Mouse (Mus musculus): Measurements from ENCODE around the gene Slc25a23. TPM values are rescaled to one million over a fixed set of nuclear protein-coding genes. Genes with fewer than 3 reads are reported as not detected.
A peak's percentile ranks its signal among the peaks of the same experiment; 100 is the strongest.

The Slc25a23 gene
- 14.7 and 18.3 TPM in 2 replicates for polyA plus RNA-seq (2015; fragmentation: Nextera tagmentation; extraction: Ambion mirVana)

DNA sequence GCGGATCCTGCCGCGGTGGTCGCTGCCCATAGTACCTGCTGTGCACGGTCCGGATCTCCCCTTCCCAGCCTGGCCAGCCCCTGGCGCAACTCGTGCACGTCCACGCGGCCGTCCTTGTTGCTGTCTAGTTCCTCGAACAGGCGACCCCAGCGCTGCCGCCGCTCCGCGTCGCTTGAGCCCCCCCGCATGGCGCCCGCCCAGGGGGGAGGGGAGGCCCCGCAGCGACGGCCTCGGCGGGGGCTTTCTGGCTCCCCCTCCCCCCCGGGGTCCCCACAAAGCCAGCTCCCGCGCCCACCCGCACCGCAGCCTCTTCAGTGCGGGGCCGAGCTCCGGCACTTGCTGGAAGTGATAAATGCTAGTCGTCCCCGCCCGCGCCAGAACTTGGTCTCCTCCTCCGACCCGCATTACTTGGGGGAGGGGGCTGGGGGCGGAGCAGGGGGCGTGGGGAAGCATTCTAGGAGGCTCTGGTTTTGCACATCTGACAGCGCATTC is at the start of gene Slc25a23:
Gene Slc25a23, minus strand, starts transcription at position 378 of the 492 bp plus-strand sequence.
- peak; percentile 74 for ATAC-seq (replicated peaks; ENCODE audit: insufficient number of reproducible peaks, insufficient read depth, low FRiP score, low read depth)
- WGBS: under 1% methylated on average over 31 of the region's 45 CpGs

DNA sequence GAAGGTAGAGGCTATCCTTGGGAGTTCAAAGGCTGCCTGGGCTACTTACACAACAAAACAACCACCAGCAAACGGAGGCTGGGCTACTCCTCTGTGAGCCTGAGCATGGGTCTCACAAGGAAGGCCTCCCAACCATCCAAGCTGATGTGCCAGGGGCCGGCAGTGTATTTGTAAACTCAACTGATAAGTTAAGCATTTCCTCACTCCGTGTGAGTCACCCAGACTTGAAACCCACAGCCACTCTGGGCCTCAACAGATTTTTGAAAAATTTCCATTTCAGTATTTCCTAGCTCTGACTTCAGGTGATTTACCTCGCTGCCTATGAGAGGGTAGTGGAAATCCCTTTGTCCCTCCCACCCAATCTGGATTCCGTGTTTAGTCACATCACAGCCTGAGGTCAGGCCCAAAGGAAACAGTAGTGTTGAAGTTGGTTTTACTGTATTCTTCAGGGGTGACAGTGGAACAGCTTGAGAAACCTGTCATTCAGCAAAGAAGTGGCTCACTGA is 49.1 kb upstream of the Slc25a23 start:
- ATAC-seq (replicated peaks; ENCODE audit: insufficient number of reproducible peaks, insufficient read depth, low FRiP score, low read depth): no peak
- Histone ChIP-seq H3K27ac (no peak overlapping the region), H3K9me3 (replicated peaks) (no peaks in the 10 kb centered on the region), H3K4me2 (no peak overlapping the region), H3K4me3 (no peak overlapping the region), H3K27me3 (no peaks in the 10 kb centered on the region), H3K4me1 (replicated peaks) (peaks cover 16% of the 10 kb centered on the region), H3K9ac (no peak overlapping the region), H3K36me3 (no peaks in the 10 kb centered on the region)
- 38% methylated on average over 5 of the region's 5 CpGs for WGBS

More for the DNA sequence above, at the start of gene Slc25a23:
- Histone ChIP-seq H3K36me3 (peaks cover 15% of the 10 kb centered on the region; the same call in 1 of the 2 replicates), H3K4me3 (peak within 1 kb of the TSS; percentile 96), H3K4me1 (replicated peaks) (peaks cover 36% of the 10 kb centered on the region), H3K9ac (peak within 1 kb of the TSS; percentile 90), H3K27me3 (peaks cover 33% of the 10 kb centered on the region), H3K9me3 (replicated peaks) (no peaks in the 10 kb centered on the region), H3K4me2 (peak within 1 kb of the TSS; percentile 80), H3K27ac (peak within 1 kb of the TSS; percentile 89)

DNA sequence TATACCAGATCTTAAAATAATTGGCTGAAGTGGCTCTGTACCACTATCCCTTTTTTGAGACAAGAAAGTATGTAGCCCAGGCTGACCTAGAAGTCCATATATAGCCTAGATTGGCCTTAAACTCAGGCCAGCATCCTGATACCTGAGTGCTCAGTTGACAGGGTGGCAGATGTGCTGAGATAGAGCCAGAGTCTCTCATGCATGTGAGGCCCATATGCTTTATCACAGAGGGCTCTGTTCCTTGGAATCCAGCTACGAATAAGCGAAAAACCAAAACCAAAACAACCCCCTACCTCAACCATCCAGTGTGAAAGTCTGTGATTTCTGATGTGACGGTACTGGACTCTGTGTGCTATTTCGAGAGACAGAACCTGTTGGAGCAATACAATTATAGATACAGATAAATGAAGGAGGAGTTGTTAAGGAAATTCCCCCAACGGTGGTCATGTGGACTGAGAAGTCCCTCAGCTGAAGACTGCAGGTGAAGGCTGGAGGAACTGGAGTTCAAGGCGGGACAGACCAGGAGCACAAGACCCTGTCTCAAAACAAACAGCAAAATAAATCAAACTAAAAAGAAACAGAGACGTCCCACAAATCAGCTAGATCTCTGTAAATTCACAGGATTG is 48.5 kb upstream of the Slc25a23 start:
- no peaks in the 10 kb centered on the region for H3K27me3 ChIP-seq
- 77% methylated on average over 7 of the region's 7 CpGs for WGBS
- no peak for ATAC-seq (replicated peaks; ENCODE audit: insufficient number of reproducible peaks, insufficient read depth, low FRiP score, low read depth)
- H3K4me3 ChIP-seq: no peak overlapping the region
- H3K27ac ChIP-seq: no peak overlapping the region
- no peaks in the 10 kb centered on the region for H3K9me3 ChIP-seq (replicated peaks)
- H3K9ac ChIP-seq: no peak overlapping the region
- H3K36me3 ChIP-seq: no peaks in the 10 kb centered on the region
- no peak overlapping the region for H3K4me2 ChIP-seq
- H3K4me1 ChIP-seq (replicated peaks): peaks cover 16% of the 10 kb centered on the region

DNA sequence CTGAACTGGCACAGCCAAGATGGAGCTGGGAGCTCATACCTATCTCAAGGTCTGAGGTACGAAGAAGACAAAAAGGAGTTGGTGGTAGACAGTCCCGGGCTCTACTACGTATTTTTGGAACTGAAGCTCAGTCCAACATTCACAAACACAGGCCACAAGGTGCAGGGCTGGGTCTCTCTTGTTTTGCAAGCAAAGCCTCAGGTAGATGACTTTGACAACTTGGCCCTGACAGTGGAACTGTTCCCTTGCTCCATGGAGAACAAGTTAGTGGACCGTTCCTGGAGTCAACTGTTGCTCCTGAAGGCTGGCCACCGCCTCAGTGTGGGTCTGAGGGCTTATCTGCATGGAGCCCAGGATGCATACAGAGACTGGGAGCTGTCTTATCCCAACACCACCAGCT is 47.4 kb upstream of the Slc25a23 start:
- Histone ChIP-seq H3K27me3 (no peaks in the 10 kb centered on the region), H3K36me3 (no peaks in the 10 kb centered on the region), H3K4me2 (no peak overlapping the region), H3K4me3 (no peak overlapping the region), H3K9me3 (replicated peaks) (no peaks in the 10 kb centered on the region), H3K27ac (no peak overlapping the region), H3K4me1 (replicated peaks) (peaks cover 16% of the 10 kb centered on the region), H3K9ac (no peak overlapping the region)
- no peak for ATAC-seq (replicated peaks; ENCODE audit: insufficient number of reproducible peaks, insufficient read depth, low FRiP score, low read depth)
- WGBS: 81% methylated on average over 5 of the region's 5 CpGs

DNA sequence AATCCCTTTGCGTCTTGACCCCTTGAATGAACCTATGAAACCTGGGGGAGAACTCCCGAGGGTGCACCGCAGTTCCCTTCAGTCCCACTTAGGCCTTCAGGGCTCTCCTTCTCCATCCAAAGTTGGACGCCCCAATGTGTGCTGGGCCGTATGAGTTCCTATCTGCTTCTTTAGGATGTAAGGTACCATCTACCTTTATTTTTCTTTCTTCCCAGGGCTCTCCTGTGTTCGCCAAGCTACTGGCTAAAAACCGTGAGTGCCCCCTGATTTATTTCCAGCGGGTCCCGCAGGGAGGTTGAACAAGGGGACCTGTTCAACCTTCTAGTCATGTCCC is 46.3 kb upstream of the Slc25a23 start:
- Histone ChIP-seq H3K4me2 (peak overlapping the region; percentile 95), H3K36me3 (no peaks in the 10 kb centered on the region), H3K27me3 (no peaks in the 10 kb centered on the region), H3K9ac (no peak overlapping the region), H3K27ac (no peak overlapping the region), H3K4me3 (peak overlapping the region; percentile 68), H3K9me3 (replicated peaks) (no peaks in the 10 kb centered on the region), H3K4me1 (replicated peaks) (peaks cover 16% of the 10 kb centered on the region)
- WGBS: 20% methylated on average over 9 of the region's 9 CpGs
- ATAC-seq (replicated peaks; ENCODE audit: insufficient number of reproducible peaks, insufficient read depth, low FRiP score, low read depth): no peak

DNA sequence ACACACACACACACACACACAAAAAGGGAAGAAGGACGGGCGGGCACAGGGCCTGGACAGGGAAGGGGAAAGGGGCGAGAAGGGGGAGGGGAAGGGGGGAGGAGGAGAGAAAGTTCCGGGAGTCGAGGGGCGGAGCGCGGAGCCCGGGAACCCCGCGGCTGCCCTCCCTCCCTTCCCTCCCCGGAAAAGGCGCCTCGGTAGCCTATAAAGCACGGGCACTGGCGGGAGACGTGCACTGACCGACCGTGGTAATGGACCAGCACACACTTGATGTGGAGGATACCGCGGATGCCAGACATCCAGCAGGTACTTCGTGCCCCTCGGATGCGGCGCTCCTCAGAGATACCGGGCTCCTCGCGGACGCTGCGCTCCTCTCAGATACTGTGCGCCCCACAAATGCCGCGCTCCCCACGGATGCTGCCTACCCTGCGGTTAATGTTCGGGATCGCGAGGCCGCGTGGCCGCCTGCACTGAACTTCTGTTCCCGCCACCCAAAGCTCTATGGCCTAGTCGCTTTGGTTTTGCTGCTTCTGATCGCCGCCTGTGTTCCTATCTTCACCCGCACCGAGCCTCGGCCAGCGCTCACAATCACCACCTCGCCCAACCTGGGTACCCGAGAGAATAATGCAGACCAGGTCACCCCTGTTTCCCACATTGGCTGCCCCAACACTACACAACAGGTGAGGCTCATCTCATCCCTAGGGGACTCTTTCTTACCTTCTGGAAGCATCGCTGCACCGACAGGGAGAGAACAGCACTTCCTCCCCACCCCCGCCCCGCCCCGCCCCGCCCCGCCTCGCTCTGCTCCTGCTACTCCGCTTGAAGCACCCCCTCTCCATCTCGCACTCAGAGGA is 45.7 kb upstream of the Slc25a23 start, which contains the start of gene Tnfsf9:
Gene Tnfsf9, plus strand, starts transcription at position 145 of the 854 bp plus-strand sequence.
- peak; percentile 69 for ATAC-seq (replicated peaks; ENCODE audit: insufficient number of reproducible peaks, insufficient read depth, low FRiP score, low read depth)

DNA sequence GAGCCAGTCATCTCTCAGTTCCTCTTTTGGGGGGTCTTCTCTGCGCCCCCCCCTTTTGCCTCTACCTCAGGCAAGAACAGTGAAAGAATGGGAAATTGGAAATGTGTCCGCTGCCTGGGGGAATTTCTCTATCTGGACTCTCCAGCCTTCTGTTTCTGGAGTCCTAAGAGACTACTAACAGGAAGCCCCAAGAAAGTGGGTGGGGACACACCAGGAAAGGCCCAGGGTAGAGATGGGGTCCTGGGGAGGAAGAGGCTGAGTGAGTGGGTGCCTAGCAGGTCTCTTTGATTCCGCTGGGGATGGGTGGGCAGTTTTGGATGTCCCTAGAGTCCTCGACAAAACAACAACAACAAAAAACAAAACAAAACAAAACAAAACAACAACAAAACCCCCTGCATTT is 44.8 kb upstream of the Slc25a23 start:
- no peak overlapping the region for H3K9ac ChIP-seq
- peak overlapping the region; percentile 68 for H3K4me3 ChIP-seq
- H3K36me3 ChIP-seq: no peaks in the 10 kb centered on the region
- WGBS: 35% methylated on average over 4 of the region's 4 CpGs
- H3K9me3 ChIP-seq (replicated peaks): no peaks in the 10 kb centered on the region
- H3K4me1 ChIP-seq (replicated peaks): peaks cover 16% of the 10 kb centered on the region
- H3K27ac ChIP-seq: no peak overlapping the region
- H3K4me2 ChIP-seq: peak overlapping the region; percentile 95
- ATAC-seq (replicated peaks; ENCODE audit: insufficient number of reproducible peaks, insufficient read depth, low FRiP score, low read depth): no peak
- no peaks in the 10 kb centered on the region for H3K27me3 ChIP-seq

More for the DNA sequence above, 45.7 kb upstream of the Slc25a23 start, which contains the start of gene Tnfsf9:
- peak within 1 kb of the TSS; percentile 63 for H3K9ac ChIP-seq
- H3K4me1 ChIP-seq (replicated peaks): peaks cover 16% of the 10 kb centered on the region
- no peaks in the 10 kb centered on the region for H3K27me3 ChIP-seq
- no peaks in the 10 kb centered on the region for H3K36me3 ChIP-seq
- peak within 1 kb of the TSS; percentile 68 for H3K4me3 ChIP-seq
- H3K27ac ChIP-seq: peak within 1 kb of the TSS; percentile 26; the same call in 1 of the 2 replicates
- under 1% methylated on average over 59 of the region's 61 CpGs for WGBS
- peak within 1 kb of the TSS; percentile 95 for H3K4me2 ChIP-seq
- H3K9me3 ChIP-seq (replicated peaks): no peaks in the 10 kb centered on the region

DNA sequence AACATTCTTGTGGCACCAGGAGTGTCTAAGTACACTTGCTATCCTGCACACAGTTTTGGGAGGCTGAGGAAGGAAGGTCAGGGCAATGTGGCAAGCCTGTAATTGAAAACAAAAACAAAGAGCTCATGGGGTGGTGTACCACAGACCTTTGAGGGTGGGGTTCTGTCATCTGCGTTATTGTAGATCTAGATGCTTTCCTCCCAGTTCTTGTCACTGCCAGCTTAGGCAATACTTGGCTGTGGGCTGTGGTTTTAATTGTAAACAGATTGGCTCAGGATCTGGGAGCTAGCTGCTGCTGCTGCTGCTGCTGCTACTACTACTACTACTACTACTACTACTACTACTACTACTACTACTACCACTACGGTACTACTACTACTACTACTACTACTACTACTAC is 42.6 kb upstream of the Slc25a23 start:
- Histone ChIP-seq H3K9ac (no peak overlapping the region), H3K9me3 (replicated peaks) (no peaks in the 10 kb centered on the region), H3K4me3 (no peak overlapping the region), H3K27ac (no peak overlapping the region), H3K36me3 (no peaks in the 10 kb centered on the region), H3K4me2 (no peak overlapping the region), H3K4me1 (replicated peaks) (peaks cover 16% of the 10 kb centered on the region), H3K27me3 (no peaks in the 10 kb centered on the region)
- no peak for ATAC-seq (replicated peaks; ENCODE audit: insufficient number of reproducible peaks, insufficient read depth, low FRiP score, low read depth)
- 83% methylated on average over 2 of the region's 2 CpGs for WGBS

DNA sequence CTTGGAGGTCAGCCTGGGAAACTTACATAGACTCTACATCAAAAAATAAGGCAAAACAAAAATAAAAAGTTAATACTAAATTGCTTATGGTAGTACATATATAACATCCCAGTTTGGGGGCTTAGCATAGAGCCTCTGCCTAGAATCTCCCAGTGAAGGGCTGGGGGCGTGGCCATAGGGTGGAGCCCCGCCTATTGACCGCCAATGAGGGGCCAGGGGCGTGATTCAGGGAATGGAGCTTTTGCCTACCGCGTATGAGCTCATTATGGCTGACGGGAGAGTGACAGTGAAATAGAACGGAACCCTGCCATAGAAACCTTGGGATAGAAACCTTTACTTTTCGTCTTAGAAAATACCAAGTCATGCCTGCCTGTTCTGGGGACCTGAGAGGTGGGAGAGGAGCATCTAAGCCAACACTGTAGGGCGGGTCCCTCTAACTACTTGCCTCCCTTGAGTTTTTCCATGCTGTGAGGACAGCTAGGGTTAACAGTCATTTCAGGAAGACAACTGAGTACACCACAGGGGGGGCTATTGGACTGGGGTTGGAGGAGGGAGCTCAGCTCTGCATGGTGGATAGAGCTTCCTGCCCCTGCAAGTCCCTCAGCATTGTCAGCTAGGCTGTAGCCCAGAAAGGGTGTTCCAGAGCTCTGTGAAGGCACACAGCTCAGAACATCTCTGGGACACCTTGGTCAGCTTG is 40.1 kb upstream of the Slc25a23 start:
- Histone ChIP-seq H3K36me3 (no peaks in the 10 kb centered on the region), H3K9ac (no peak overlapping the region), H3K9me3 (replicated peaks) (no peaks in the 10 kb centered on the region), H3K27me3 (peaks cover 8% of the 10 kb centered on the region), H3K4me3 (no peak overlapping the region), H3K4me2 (no peak overlapping the region), H3K27ac (no peak overlapping the region), H3K4me1 (replicated peaks) (peaks cover 13% of the 10 kb centered on the region)
- no peak for ATAC-seq (replicated peaks; ENCODE audit: insufficient number of reproducible peaks, insufficient read depth, low FRiP score, low read depth)
- 8% methylated on average over 10 of the region's 10 CpGs for WGBS

DNA sequence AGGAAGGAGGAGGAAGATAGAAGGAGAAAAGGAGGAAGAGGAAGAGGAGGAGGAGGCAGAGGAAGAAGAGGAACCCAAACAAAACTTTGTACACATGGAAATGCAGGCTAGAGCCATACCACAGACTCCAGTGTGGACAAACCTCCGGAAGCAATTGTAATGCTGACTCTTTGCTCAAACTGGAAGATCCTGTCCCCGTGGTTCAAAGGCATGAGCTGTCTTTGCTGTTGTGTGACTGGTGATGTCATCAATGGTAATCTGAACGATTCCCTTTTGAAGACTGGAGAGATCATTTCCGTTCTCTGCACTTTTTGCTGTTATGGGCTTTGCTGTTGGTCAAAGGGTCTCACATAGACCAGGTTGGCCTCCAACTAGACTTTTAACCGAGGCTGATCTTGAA is 38.7 kb upstream of the Slc25a23 start:
- H3K4me3 ChIP-seq: no peak overlapping the region
- peaks cover 7% of the 10 kb centered on the region for H3K4me1 ChIP-seq (replicated peaks)
- no peak overlapping the region for H3K27ac ChIP-seq
- ATAC-seq (replicated peaks; ENCODE audit: insufficient number of reproducible peaks, insufficient read depth, low FRiP score, low read depth): no peak
- WGBS: 65% methylated on average over 5 of the region's 5 CpGs
- H3K36me3 ChIP-seq: no peaks in the 10 kb centered on the region
- no peak overlapping the region for H3K9ac ChIP-seq
- no peaks in the 10 kb centered on the region for H3K9me3 ChIP-seq (replicated peaks)
- no peak overlapping the region for H3K4me2 ChIP-seq
- peaks cover 10% of the 10 kb centered on the region for H3K27me3 ChIP-seq

DNA sequence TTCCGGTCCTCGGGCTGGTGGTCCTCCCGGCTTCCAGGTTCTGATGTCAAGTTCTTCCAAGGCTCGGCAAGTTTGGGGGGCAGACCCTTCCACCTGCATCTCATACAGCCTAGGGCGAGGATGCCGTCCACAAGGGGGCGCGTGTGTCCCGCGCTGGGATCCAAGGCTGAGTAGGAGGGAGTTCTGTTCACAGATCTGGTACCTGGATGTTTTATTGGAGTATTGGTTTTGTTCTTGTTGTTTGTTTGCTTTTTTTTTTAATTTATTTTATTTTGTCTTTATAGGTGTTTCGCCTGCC is 36.9 kb upstream of the Slc25a23 start:
- no peak overlapping the region for H3K9ac ChIP-seq
- peaks cover 10% of the 10 kb centered on the region for H3K27me3 ChIP-seq
- H3K4me3 ChIP-seq: peak overlapping the region; percentile 32
- peak; percentile 83 for ATAC-seq (replicated peaks; ENCODE audit: insufficient number of reproducible peaks, insufficient read depth, low FRiP score, low read depth)
- no peak overlapping the region for H3K27ac ChIP-seq
- H3K4me2 ChIP-seq: peak overlapping the region; percentile 57
- no peaks in the 10 kb centered on the region for H3K36me3 ChIP-seq
- peaks cover 7% of the 10 kb centered on the region for H3K4me1 ChIP-seq (replicated peaks)
- WGBS: under 1% methylated on average over 11 of the region's 11 CpGs
- H3K9me3 ChIP-seq (replicated peaks): no peaks in the 10 kb centered on the region
